Mouse (Mus musculus): ENCODE measurements around the gene Elavl4. TPM values are rescaled to one million over a fixed set of nuclear protein-coding genes. Genes with fewer than 3 reads are reported as not detected.

Gene Elavl4
- polyA plus RNA-seq, 1 experiment = not detected

- Histone ChIP-seq H3K79me2 (ENCODE audit: control insufficient read depth, insufficient read depth) (no peaks in the 10 kb centered on the region), H3K4me2 (ENCODE audit: low read depth) (no peak overlapping the region), H3K4me3 (no peak overlapping the region), H3K27me3 (ENCODE audit: control insufficient read depth, insufficient read depth, insufficient read length) (no peaks in the 10 kb centered on the region), H3ac (ENCODE audit: control insufficient read depth, insufficient read length) (no peak overlapping the region), H3K36me3 (ENCODE audit: control insufficient read depth, insufficient read depth) (no peaks in the 10 kb centered on the region)
- TF ChIP-seq POLR2AphosphoS2 (IDR thresholded peaks at IDR 0.05; ENCODE audit: insufficient read length, low read depth) = no peak
- TF ChIP-seq MAX (IDR thresholded peaks at IDR 0.05; ENCODE audit: low read depth) = no peak
- TF ChIP-seq SRF (IDR thresholded peaks at IDR 0.05; ENCODE audit: control insufficient read depth, insufficient read length, low read depth) = no peak
- TF ChIP-seq MYOD1 (IDR thresholded peaks at IDR 0.05; ENCODE audit: control insufficient read depth in 1 of 3, insufficient read length in 2 of 3, low read depth in 2 of 3) = no peak
- no peak for TF ChIP-seq MYOG (IDR thresholded peaks at IDR 0.05; ENCODE audit: control insufficient read depth in 1 of 3, insufficient read depth in 1 of 3, insufficient read length in 2 of 3, low read depth in 2 of 3)
- no peak for TF ChIP-seq E2F4 (IDR thresholded peaks at IDR 0.05; ENCODE audit: insufficient read depth)
- TF ChIP-seq REST (IDR thresholded peaks at IDR 0.05; ENCODE audit: insufficient read depth, insufficient read length) = no peak
- TF ChIP-seq USF1 (IDR thresholded peaks at IDR 0.05; ENCODE audit: low read depth) = no peak
- no peak for TF ChIP-seq CEBPB (IDR thresholded peaks at IDR 0.05; ENCODE audit: insufficient read depth, poor library complexity, severe bottlenecking)
- no peak for TF ChIP-seq POLR2A (IDR thresholded peaks at IDR 0.05; ENCODE audit: insufficient read length, low read depth)
- no peak for TF ChIP-seq TCF3 (IDR thresholded peaks at IDR 0.05; ENCODE audit: insufficient read length, low read depth)
- no peak for TF ChIP-seq TCF12 (IDR thresholded peaks at IDR 0.05; ENCODE audit: insufficient read depth, poor library complexity, severe bottlenecking)
These were observed 276 bp upstream of the Elavl4 start for GRCm38 (mm10) chr4:110352001-110352369.

- Histone ChIP-seq H3K79me2 (ENCODE audit: control insufficient read depth, insufficient read depth) (no peaks in the 10 kb centered on the region), H3K4me3 (no peak overlapping the region), H3K36me3 (ENCODE audit: control insufficient read depth, insufficient read depth) (no peaks in the 10 kb centered on the region), H3ac (ENCODE audit: control insufficient read depth, insufficient read length) (no peak overlapping the region), H3K27me3 (ENCODE audit: control insufficient read depth, insufficient read depth, insufficient read length) (no peaks in the 10 kb centered on the region), H3K4me2 (ENCODE audit: low read depth) (no peak overlapping the region)
- TF ChIP-seq POLR2A (IDR thresholded peaks at IDR 0.05; ENCODE audit: insufficient read length, low read depth) (no peak), MYOD1 (IDR thresholded peaks at IDR 0.05; ENCODE audit: control insufficient read depth in 1 of 3, insufficient read length in 2 of 3, low read depth in 2 of 3) (no peak), MAX (IDR thresholded peaks at IDR 0.05; ENCODE audit: low read depth) (no peak), POLR2AphosphoS2 (IDR thresholded peaks at IDR 0.05; ENCODE audit: insufficient read length, low read depth) (no peak), REST (IDR thresholded peaks at IDR 0.05; ENCODE audit: insufficient read depth, insufficient read length) (no peak), E2F4 (IDR thresholded peaks at IDR 0.05; ENCODE audit: insufficient read depth) (no peak)
These were observed 892 bp downstream of the Elavl4 start for GRCm38 (mm10) chr4:110350856-110351177.

GRCm38 (mm10) chr4:110323912-110324311, 27.8 kb downstream of the Elavl4 start:
- no peak overlapping the region for H3K4me3 ChIP-seq
- H3K79me2 ChIP-seq (ENCODE audit: control insufficient read depth, insufficient read depth) = no peaks in the 10 kb centered on the region
- no peak overlapping the region for H3K4me2 ChIP-seq (ENCODE audit: low read depth)
- no peaks in the 10 kb centered on the region for H3K36me3 ChIP-seq (ENCODE audit: control insufficient read depth, insufficient read depth)
- no peak overlapping the region for H3ac ChIP-seq (ENCODE audit: control insufficient read depth, insufficient read length)
- H3K27me3 ChIP-seq (ENCODE audit: control insufficient read depth, insufficient read depth, insufficient read length) = no peaks in the 10 kb centered on the region
- no peak for TF ChIP-seq TCF12 (IDR thresholded peaks at IDR 0.05; ENCODE audit: insufficient read depth, poor library complexity, severe bottlenecking)
- no peak for TF ChIP-seq MYOD1 (IDR thresholded peaks at IDR 0.05; ENCODE audit: control insufficient read depth in 1 of 3, insufficient read length in 2 of 3, low read depth in 2 of 3)
- TF ChIP-seq E2F4 (IDR thresholded peaks at IDR 0.05; ENCODE audit: insufficient read depth) = no peak
- TF ChIP-seq MAX (IDR thresholded peaks at IDR 0.05; ENCODE audit: low read depth) = no peak
- TF ChIP-seq TCF3 (IDR thresholded peaks at IDR 0.05; ENCODE audit: insufficient read length, low read depth) = no peak
- TF ChIP-seq MYOG (IDR thresholded peaks at IDR 0.05; ENCODE audit: control insufficient read depth in 1 of 3, insufficient read depth in 1 of 3, insufficient read length in 2 of 3, low read depth in 2 of 3) = no peak
- TF ChIP-seq CEBPB (IDR thresholded peaks at IDR 0.05; ENCODE audit: insufficient read depth, poor library complexity, severe bottlenecking) = no peak
- no peak for TF ChIP-seq SRF (IDR thresholded peaks at IDR 0.05; ENCODE audit: control insufficient read depth, insufficient read length, low read depth)
- TF ChIP-seq POLR2A (IDR thresholded peaks at IDR 0.05; ENCODE audit: insufficient read length, low read depth) = no peak
- no peak for TF ChIP-seq POLR2AphosphoS2 (IDR thresholded peaks at IDR 0.05; ENCODE audit: insufficient read length, low read depth)
- no peak for TF ChIP-seq USF1 (IDR thresholded peaks at IDR 0.05; ENCODE audit: low read depth)
- TF ChIP-seq REST (IDR thresholded peaks at IDR 0.05; ENCODE audit: insufficient read depth, insufficient read length) = no peak

- no peaks in the 10 kb centered on the region for H3K36me3 ChIP-seq (ENCODE audit: control insufficient read depth, insufficient read depth)
- TF ChIP-seq SRF (IDR thresholded peaks at IDR 0.05; ENCODE audit: control insufficient read depth, insufficient read length, low read depth) = no peak
- TF ChIP-seq MAX (IDR thresholded peaks at IDR 0.05; ENCODE audit: low read depth) = no peak
- TF ChIP-seq REST (IDR thresholded peaks at IDR 0.05; ENCODE audit: insufficient read depth, insufficient read length) = no peak
- TF ChIP-seq E2F4 (IDR thresholded peaks at IDR 0.05; ENCODE audit: insufficient read depth) = no peak
- no peak for TF ChIP-seq USF1 (IDR thresholded peaks at IDR 0.05; ENCODE audit: low read depth)
- no peak for TF ChIP-seq POLR2AphosphoS2 (IDR thresholded peaks at IDR 0.05; ENCODE audit: insufficient read length, low read depth)
- no peak for TF ChIP-seq MYOD1 (IDR thresholded peaks at IDR 0.05; ENCODE audit: control insufficient read depth in 1 of 3, insufficient read length in 2 of 3, low read depth in 2 of 3)
- no peak for TF ChIP-seq MYOG (IDR thresholded peaks at IDR 0.05; ENCODE audit: control insufficient read depth in 1 of 3, insufficient read depth in 1 of 3, insufficient read length in 2 of 3, low read depth in 2 of 3)
- TF ChIP-seq POLR2A (IDR thresholded peaks at IDR 0.05; ENCODE audit: insufficient read length, low read depth) = no peak
- TF ChIP-seq TCF3 (IDR thresholded peaks at IDR 0.05; ENCODE audit: insufficient read length, low read depth) = no peak
- TF ChIP-seq CEBPB (IDR thresholded peaks at IDR 0.05; ENCODE audit: insufficient read depth, poor library complexity, severe bottlenecking) = no peak
- no peak for TF ChIP-seq TCF12 (IDR thresholded peaks at IDR 0.05; ENCODE audit: insufficient read depth, poor library complexity, severe bottlenecking)
- no peaks in the 10 kb centered on the region for H3K27me3 ChIP-seq (ENCODE audit: control insufficient read depth, insufficient read depth, insufficient read length)
- H3ac ChIP-seq (ENCODE audit: control insufficient read depth, insufficient read length) = no peak overlapping the region
- H3K4me3 ChIP-seq = no peak overlapping the region
- no peaks in the 10 kb centered on the region for H3K79me2 ChIP-seq (ENCODE audit: control insufficient read depth, insufficient read depth)
- H3K4me2 ChIP-seq (ENCODE audit: low read depth) = no peak overlapping the region
These were observed 39.6 kb downstream of the Elavl4 start for GRCm38 (mm10) chr4:110312126-110312525.

GRCm38 (mm10) chr4:110306972-110307371, 44.7 kb downstream of the Elavl4 start:
- TF ChIP-seq E2F4 (IDR thresholded peaks at IDR 0.05; ENCODE audit: insufficient read depth) (no peak), MYOG (IDR thresholded peaks at IDR 0.05; ENCODE audit: control insufficient read depth in 1 of 3, insufficient read depth in 1 of 3, insufficient read length in 2 of 3, low read depth in 2 of 3) (no peak), TCF12 (IDR thresholded peaks at IDR 0.05; ENCODE audit: insufficient read depth, poor library complexity, severe bottlenecking) (no peak), MYOD1 (IDR thresholded peaks at IDR 0.05; ENCODE audit: control insufficient read depth in 1 of 3, insufficient read length in 2 of 3, low read depth in 2 of 3) (no peak), TCF3 (IDR thresholded peaks at IDR 0.05; ENCODE audit: insufficient read length, low read depth) (no peak), CEBPB (IDR thresholded peaks at IDR 0.05; ENCODE audit: insufficient read depth, poor library complexity, severe bottlenecking) (no peak), POLR2AphosphoS2 (IDR thresholded peaks at IDR 0.05; ENCODE audit: insufficient read length, low read depth) (no peak)
- Histone ChIP-seq H3K79me2 (ENCODE audit: control insufficient read depth, insufficient read depth) (no peaks in the 10 kb centered on the region), H3K36me3 (ENCODE audit: control insufficient read depth, insufficient read depth) (no peaks in the 10 kb centered on the region), H3K27me3 (ENCODE audit: control insufficient read depth, insufficient read depth, insufficient read length) (no peaks in the 10 kb centered on the region), H3K4me3 (no peak overlapping the region), H3K4me2 (ENCODE audit: low read depth) (no peak overlapping the region), H3ac (ENCODE audit: control insufficient read depth, insufficient read length) (no peak overlapping the region)

All from myocyte (in vitro differentiated cells).